Mouse (Mus musculus) hematopoietic multipotent progenitor cell, adult 10-12 weeks (in vitro differentiated cells): ENCODE measurements around the gene Igsf8. TPM values are rescaled to one million over a fixed set of nuclear protein-coding genes. Genes with fewer than 3 reads are reported as not detected.

Experiments used
- polyA plus RNA-seq: library from polyadenylated mRNA; stranded (reverse); fragments of >175 nt; gene quantifications from 2 replicates; pipeline ENCODE4 v1.2.3, GENCODE M21; 2012; ENCODE audit warnings: low replicate concordance

Igsf8 gene
- polyA plus RNA-seq: 91.7 and 109 TPM in 2 replicates

DNA sequence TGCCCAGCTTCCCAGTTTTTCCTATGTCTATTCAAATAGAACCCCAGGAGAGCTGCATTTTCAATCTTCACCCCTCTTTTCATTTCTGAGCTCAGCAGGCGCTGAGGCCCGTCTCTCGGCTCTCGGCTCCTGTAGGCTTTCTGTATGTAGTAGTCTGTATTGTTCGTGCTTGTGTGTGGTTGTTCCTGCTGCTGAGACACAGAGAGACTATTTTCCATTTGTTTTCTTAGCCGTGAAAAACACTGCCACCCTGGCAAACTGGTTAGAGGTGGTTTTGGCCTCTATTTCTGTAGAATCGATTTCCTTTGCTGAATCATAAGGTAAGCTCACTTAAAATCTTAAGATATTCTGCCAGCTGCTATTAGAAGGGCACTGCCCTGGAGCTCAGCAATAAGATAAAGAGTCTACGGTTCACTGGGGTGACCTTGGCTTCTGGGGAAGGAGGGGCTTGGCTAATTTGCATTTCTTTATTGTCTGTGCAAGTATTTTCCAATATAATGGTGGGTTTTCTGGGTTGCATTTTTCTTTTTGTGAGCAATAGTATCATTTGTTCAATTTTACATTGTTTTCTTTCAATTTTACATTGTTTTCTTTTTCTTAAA, at the start of gene Igsf8:
Igsf8 (plus strand) TSS at position 165 of the 602 bp plus-strand sequence.

DNA sequence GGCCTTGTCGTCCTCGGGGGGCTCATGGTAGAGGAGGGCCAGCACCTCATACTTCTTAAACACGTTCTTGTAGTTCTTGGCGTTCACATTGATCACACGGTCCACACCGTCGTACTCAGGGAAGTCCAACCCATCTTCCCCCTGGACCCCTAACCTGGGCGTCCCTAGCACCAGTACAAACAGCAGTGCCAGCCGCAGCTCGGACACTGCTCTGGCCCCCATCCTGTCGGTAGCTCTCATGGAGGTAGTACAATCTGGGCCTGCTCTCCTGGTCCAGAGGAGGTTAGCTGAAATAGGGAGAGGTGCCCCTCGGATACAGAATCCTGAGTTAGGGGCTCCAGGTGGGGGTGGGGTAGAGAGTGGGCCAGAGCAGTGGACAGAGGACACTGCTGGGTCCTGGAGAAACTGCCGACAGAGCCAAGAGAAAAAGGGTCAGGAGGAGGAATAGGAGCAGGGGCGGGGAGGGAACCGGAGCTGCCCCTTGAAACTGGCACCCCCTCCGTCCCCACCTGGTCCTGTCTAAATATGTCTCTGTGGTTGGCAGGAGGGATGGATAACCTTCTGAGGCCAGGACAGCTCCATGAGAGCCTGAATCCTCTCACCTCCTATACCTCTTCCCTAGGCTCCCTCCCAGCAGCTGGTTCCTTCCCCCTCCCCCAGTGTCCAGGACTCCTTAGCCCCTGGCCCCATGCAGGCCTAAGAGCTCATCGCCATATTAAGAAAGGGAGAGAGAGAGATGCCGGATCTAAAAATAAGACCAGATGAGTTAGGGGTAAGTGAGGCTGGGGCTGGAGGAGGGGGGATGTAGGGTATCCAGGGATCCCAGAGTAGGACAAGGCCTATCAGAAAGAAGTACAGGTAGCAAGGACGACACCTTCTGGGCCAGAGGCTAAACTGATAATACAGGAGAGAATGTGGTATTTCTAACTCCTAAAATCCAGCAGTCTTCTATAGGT, 41.7 kb upstream of the Igsf8 start, which contains the start of gene Casq1:
Casq1 (minus strand) TSS at position 418 of the 956 bp plus-strand sequence.

DNA sequence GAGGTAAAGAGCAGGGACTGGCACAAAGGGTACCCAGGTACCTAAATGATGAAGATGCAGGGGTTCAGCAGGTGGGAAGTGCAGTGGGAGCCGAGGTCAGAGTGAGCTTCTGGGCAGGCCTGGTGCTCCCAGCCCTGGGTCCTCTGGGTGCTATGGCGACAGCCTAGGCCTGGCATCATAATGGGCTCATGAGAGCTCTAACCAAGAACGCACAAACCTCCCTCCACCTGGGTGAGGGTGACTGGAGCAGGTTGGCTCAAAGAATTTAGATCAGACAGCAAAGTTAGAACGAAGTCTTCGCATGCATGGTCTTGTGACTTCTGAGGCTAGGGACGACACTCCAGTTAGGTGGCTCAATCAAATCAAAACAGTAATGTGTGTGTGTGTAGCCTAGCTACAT, 3.1 kb upstream of the Igsf8 start, which contains the start of gene Atp1a4:
Atp1a4 (minus strand) TSS at position 101 of the 400 bp plus-strand sequence.

DNA sequence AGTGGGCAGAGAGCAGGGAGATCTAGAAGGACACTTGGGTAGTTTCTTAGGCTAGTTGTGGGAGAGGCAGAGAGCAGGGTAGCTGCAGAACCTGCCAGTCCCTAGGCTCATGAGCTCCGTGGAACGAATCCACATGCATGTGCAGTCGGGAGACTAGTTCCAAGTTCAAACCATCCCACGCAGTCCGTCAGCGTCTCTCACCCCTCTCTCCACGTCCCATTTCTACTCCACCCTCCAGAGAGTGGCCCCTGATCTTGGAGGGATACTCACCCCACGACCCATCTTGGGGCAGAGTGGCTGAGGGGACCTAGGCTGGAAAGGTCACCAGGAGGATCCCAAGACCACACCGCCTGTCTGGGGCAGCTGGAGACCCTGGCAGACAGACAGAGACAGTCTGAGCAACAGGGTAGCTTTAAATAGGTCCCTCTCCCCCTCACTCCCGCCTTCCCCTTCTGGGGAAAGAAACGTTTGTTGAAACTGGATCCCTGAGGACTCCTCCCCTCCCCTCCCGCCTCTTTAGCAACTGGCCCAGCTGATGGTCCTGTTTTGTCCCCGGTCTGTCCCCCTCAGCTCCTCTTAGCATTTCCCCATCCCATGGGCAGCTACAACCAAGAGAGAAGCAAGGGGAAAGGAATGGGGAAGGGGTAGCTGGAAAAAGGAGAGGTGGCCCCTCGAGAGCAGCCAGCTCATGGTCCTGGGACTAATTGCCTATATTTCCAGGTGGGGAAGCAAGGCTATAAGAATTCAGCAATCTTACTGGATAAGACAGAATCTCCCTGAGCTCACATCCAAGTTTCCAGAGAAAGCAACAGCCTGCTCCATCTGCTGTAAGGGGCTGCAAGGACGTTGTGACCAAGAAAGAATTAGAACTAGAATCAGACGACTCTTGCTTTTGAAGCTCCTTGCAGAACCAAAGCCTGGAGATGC, 36.4 kb downstream of the Igsf8 start, which contains the start of gene Atp1a2:
Atp1a2 (minus strand) TSS at position 454 of the 927 bp plus-strand sequence.

DNA sequence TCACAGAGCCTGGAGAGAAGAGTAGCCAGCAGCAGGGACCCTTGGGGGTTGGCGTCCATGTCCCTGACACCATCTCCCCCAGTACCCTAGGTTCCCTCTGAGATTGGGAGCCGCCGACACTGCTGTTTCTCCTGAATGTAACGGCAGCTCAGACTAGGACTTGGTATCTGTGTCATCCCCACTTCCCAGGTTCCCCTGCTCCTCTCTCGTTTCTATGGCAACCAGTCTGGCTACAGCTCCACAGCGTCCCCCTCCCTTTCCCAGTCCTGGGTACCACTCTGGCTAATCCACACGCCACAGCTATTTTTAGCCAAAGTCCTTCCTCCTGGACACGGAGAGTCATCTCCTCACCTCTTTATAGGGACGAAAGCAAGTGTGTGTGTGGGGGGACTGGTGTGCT, 67.7 kb downstream of the Igsf8 start, which contains the start of gene Kcnj9:
Kcnj9 (minus strand) TSS at position 188 of the 400 bp plus-strand sequence.

DNA sequence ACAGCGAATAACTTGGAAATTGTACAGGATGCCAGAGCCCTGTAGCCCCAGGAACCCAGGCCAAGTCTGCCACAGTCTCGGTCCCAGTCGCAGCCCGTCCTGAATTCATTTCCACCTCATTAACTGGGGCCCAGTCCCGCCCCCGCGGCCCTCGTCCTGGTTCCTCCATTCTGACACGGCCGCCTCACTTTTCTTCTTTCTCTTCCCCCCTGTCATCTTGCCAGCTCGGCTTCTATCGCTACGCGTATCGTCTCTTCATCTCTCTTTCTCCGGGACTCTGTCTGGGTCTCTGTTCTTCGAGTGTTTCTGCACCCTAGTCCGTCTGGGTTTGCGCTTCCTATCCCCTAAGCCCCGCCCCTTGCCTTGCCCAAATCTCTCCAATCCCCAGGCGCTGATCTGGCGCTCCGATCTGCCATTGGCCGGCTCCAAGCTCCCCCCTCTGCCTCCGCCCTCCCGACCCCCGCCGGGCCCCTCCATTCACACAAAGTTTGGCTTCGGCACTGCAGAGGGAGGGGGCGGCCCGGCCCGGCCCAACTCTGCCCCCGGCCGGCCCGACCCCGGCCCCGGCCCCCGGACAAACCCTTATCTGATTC, 79.4 kb downstream of the Igsf8 start, which contains the start of gene Kcnj10:
Kcnj10 (plus strand) TSS at position 482 of the 593 bp plus-strand sequence.

Other genes with a start within 250 kb of the Igsf8 start
- gene Vangl2, start 233.2 kb upstream of the Igsf8 start, polyA plus RNA-seq: 7.4 and 11.0 TPM in 2 replicates
- gene Nhlh1, start 204.1 kb upstream of the Igsf8 start, polyA plus RNA-seq: not detected in 2 replicates
- gene Copa, start 179.1 kb upstream of the Igsf8 start, polyA plus RNA-seq: 38.2 and 38.7 TPM in 2 replicates
- gene Ncstn, start 178.8 kb upstream of the Igsf8 start, polyA plus RNA-seq: 8.2 and 13.8 TPM in 2 replicates
- gene Pex19, start 134.9 kb upstream of the Igsf8 start, polyA plus RNA-seq: 9.6 and 25.6 TPM in 2 replicates
- 59.3 and 67.1 TPM in 2 replicates for gene Dcaf8, start 113.6 kb upstream of the Igsf8 start, polyA plus RNA-seq
- gene Pea15a, start 54.8 kb upstream of the Igsf8 start, polyA plus RNA-seq: 22.5 and 44.3 TPM in 2 replicates
- gene Casq1, start 41.8 kb upstream of the Igsf8 start, polyA plus RNA-seq: 0.35 TPM in 1 of 2 replicates, not detected in the other
- gene Atp1a4, start 3.2 kb upstream of the Igsf8 start, polyA plus RNA-seq: not detected in 2 replicates
- 0.03 TPM in 1 of 2 replicates, not detected in the other for gene Atp1a2, start 36.4 kb downstream of the Igsf8 start, polyA plus RNA-seq
- gene Kcnj9, start 67.7 kb downstream of the Igsf8 start, polyA plus RNA-seq: 1.2 and 1.5 TPM in 2 replicates
- 9.4 and 15.4 TPM in 2 replicates for gene Kcnj10, start 79.6 kb downstream of the Igsf8 start, polyA plus RNA-seq
- gene Pigm, start 114.9 kb downstream of the Igsf8 start, polyA plus RNA-seq: 14.4 and 30.6 TPM in 2 replicates
- gene Slamf9, start 213.7 kb downstream of the Igsf8 start, polyA plus RNA-seq: 0.40 and 0.54 TPM in 2 replicates
- 5.4 and 9.7 TPM in 2 replicates for gene Igsf9, start 220.1 kb downstream of the Igsf8 start, polyA plus RNA-seq
- 84.0 and 546 TPM in 2 replicates for gene Tagln2, start 238.4 kb downstream of the Igsf8 start, polyA plus RNA-seq